Mouse (Mus musculus) ES-Bruce4 (cell line): ENCODE data around the gene Ptpn12.

Experiments
- CTCF ChIP-seq: IDR thresholded peaks from one replicate; pipeline ENCODE4 v1.8.1; 2011; ENCODE audit warnings: low read depth, low read length
- POLR2A ChIP-seq: IDR thresholded peaks from one replicate; pipeline ENCODE4 v1.8.1; 2011; ENCODE audit warnings: low read length; ENCODE audit not compliant: insufficient read depth

DNA sequence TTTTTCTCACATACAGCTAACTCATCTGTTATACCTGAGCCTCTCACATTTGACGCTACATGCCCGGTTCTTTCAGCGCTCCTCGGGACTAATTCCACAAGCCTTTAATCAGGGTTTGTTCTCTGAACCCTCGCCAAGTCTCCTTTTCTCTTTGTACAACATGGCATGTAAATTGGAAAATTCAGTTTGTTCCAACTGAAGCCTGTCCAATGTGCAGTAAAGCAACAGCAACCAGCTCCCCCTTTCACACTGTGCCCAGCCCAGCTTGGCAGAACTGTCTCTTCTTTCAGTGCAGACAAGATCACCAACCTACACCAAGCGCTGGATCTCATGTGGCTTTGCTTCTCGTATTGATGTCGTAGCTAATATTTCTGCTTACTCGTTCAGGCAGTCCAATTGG, 92.4 kb downstream of the Ptpn12 start:
- TF ChIP-seq POLR2A (no peak), CTCF (no peak)
